Mouse (Mus musculus) midbrain, embryonic 14.5 days (tissue): ENCODE measurements at regions not wholly inside any gene's neighbourhood (a gene's known extent, or its start where the extent isn't known, plus 50 kb on each side); places are given as distances from the start of the nearest gene placed in this dataset.

Source experiments
- ATAC-seq: fragments of 200-750 bp; cut with Nextera tagmentation; 2 replicates; pipeline ENCODE4 v1.8.0; 2017; ENCODE audit warnings: moderate number of reproducible peaks, moderate library complexity; ENCODE audit not compliant: low FRiP score, low TSS enrichment
- DNase-seq: peaks from one replicate; pipeline ENCODE4 v3.0.0-alpha.2; 2015
- H3K27ac ChIP-seq: fragments of 300-500 bp; sonication (generic); replicated peaks from 2 replicates; pipeline ENCODE4 v1.5.1; 2014; ENCODE audit warnings: mild to moderate bottlenecking, low read depth, low read length, moderate library complexity
- H3K27me3 ChIP-seq: fragments of 300-500 bp; sonication (generic); 2 replicates; pipeline ENCODE4 v1.6.1; 2014; ENCODE audit warnings: low read length, control low read depth, mixed read lengths; ENCODE audit not compliant: control insufficient read depth, insufficient read depth
- H3K36me3 ChIP-seq: fragments of 300-500 bp; sonication (generic); 2 replicates; pipeline ENCODE4 v1.6.1; 2014; ENCODE audit warnings: low read length, control low read depth; ENCODE audit not compliant: control insufficient read depth, insufficient read depth
- H3K4me1 ChIP-seq: fragments of 300-500 bp; sonication (generic); 2 replicates; pipeline ENCODE4 v1.6.1; 2014; ENCODE audit warnings: mild to moderate bottlenecking, antibody characterized with exemption, low read length, control low read depth; ENCODE audit not compliant: control insufficient read depth, insufficient read depth
- H3K4me2 ChIP-seq: fragments of 300-500 bp; sonication (generic); 2 replicates; pipeline ENCODE4 v1.6.1; 2014; ENCODE audit warnings: mild to moderate bottlenecking, low read length, moderate library complexity
- H3K4me3 ChIP-seq: fragments of 300-500 bp; sonication (generic); replicated peaks from 2 replicates; pipeline ENCODE4 v1.5.1; 2014; ENCODE audit warnings: low read depth, low read length
- H3K9ac ChIP-seq: fragments of 300-500 bp; sonication (generic); replicated peaks from 2 replicates; pipeline ENCODE4 v1.6.1; 2014; ENCODE audit warnings: mild to moderate bottlenecking, low read length, moderate library complexity
- H3K9me3 ChIP-seq: fragments of 300-500 bp; sonication (generic); 2 replicates; pipeline ENCODE4 v1.6.1; 2016; ENCODE audit warnings: low read length, control low read depth, mixed read lengths; ENCODE audit not compliant: control insufficient read depth
- WGBS: fragments of 180-500 bp; shearing (Covaris S2); extraction: QIAGEN DNeasy Blood & Tissue Kit; methylation state at CpG from one replicate; pipeline ENCODE4 v1.1.7; 2014; 5-methylcytosine and 5-hydroxymethylcytosine counted together

DNA sequence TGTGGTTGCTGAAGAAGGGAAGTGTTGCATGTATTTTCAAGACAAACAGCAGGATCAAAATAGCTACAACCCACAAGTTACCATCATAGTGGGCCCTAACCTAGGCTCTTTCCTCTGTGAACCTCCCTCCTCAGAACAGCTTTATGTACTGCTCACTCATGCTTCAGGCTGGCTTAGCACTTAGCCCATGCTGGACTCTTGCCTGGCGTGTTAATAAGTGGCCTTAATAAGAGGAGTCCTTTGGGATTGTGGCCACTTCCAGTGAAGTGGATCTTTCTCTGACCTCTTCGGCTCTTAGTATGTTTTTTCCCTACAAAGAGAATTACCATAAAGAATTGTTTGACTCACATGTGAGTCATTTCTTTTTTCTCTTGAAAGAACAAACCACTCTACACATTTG, 101.9 kb downstream of the Fam204a start:
- WGBS = 80% methylated on average over 2 of the region's 2 CpGs
- Histone ChIP-seq H3K9ac (no peak overlapping the region), H3K9me3 (no peaks in the 10 kb centered on the region), H3K27me3 (no peaks in the 10 kb centered on the region), H3K36me3 (no peaks in the 10 kb centered on the region), H3K4me3 (no peak overlapping the region), H3K4me1 (no peaks in the 10 kb centered on the region), H3K27ac (no peak overlapping the region), H3K4me2 (no peak overlapping the region)
- DNase-seq (no peak), ATAC-seq (no peak)

DNA sequence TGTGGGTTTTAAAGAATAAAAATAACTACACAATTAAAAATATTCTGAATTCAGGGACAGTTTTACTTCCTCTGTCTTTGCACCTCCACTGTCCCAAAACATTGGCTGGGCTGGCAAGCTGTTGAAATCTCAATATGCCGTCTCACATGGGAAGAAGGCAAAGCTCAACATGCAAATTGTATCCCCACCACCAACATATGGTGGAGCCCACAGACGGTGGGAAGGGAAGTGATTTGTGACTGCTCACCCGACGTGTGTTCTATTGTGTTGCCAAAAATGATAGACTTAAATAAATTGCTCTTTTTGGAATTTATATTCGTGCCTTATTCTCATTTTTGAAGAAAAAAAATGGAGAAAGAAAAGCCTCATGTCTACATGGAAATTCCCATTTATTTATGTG, 105.6 kb downstream of the Fam204a start:
- no peaks in the 10 kb centered on the region for H3K4me1 ChIP-seq
- no peak overlapping the region for H3K4me2 ChIP-seq
- no peak overlapping the region for H3K9ac ChIP-seq
- H3K4me3 ChIP-seq = no peak overlapping the region
- H3K27ac ChIP-seq = no peak overlapping the region
- WGBS = 84% methylated on average over 5 of the region's 5 CpGs
- ATAC-seq (no peak), DNase-seq (no peak)
- no peaks in the 10 kb centered on the region for H3K9me3 ChIP-seq
- H3K27me3 ChIP-seq = no peaks in the 10 kb centered on the region
- H3K36me3 ChIP-seq = no peaks in the 10 kb centered on the region

DNA sequence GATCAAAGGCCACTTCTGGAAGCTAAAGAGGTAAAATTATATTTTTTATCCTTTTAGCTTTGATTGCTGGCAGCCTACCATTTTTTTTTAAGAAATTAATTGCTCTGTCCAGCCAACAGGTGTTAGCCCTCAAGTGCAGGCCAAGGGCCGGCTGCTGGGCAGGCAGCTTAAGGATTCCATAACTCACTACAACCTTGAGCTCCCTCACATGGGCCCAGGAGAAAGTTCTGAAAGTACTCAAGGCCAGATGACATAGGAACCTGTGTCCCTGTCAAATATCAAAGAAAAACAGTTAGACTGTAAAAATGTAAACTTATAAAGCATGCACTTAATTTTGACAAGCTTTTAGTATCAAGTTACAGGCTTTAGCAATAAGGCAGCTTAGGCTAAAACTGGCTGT, 107.5 kb downstream of the Fam204a start:
- ATAC-seq = no peak
- Histone ChIP-seq H3K36me3 (no peaks in the 10 kb centered on the region), H3K4me2 (no peak overlapping the region), H3K9me3 (no peaks in the 10 kb centered on the region), H3K4me1 (no peaks in the 10 kb centered on the region), H3K4me3 (no peak overlapping the region), H3K9ac (no peak overlapping the region), H3K27me3 (no peaks in the 10 kb centered on the region), H3K27ac (no peak overlapping the region)
- WGBS = 60% methylated on average over 1 of the region's 1 CpGs
- no peak for DNase-seq

DNA sequence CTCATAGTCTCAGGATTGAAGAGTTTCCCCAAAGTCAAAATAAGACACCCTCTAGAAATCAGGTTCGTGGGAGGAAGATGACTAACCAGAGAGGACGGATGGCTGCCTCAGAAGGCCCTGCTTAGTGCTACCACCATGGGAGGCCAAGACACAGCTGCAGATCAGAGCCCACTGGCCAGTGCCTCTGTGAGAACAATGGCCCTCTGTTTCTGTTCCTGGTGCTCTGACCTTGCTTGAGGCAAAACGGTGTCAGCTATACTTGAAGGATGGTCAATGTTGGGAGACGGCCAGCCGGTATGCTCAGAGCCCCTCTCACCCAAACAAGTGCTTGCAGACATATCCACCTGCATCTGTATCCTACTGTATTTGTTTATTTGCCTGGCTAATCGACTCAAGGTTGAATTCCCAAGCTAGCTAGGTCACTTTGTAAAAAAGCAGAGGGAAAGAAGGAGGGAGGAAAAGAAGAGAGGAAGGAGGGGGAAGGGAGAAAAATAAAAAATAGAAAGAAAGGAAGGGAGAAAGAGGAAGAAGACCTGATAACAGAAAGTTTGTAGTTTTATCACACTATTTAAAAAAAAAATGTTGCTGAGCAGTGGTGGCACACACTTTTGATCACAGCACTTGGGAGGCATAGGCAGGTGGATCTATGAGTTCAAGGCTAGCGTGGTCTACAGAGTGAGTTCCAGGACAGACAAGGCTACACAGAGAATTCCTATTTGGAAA, 112.7 kb downstream of the Fam204a start:
- no peak overlapping the region for H3K9ac ChIP-seq
- H3K4me3 ChIP-seq = no peak overlapping the region
- no peaks in the 10 kb centered on the region for H3K9me3 ChIP-seq
- H3K4me1 ChIP-seq = no peaks in the 10 kb centered on the region; the same call in 1 of the 2 replicates
- DNase-seq (no peak), ATAC-seq (no peak)
- H3K27me3 ChIP-seq = no peaks in the 10 kb centered on the region
- H3K4me2 ChIP-seq = no peak overlapping the region
- 55% methylated on average over 7 of the region's 7 CpGs for WGBS
- H3K36me3 ChIP-seq = no peaks in the 10 kb centered on the region
- H3K27ac ChIP-seq = no peak overlapping the region

DNA sequence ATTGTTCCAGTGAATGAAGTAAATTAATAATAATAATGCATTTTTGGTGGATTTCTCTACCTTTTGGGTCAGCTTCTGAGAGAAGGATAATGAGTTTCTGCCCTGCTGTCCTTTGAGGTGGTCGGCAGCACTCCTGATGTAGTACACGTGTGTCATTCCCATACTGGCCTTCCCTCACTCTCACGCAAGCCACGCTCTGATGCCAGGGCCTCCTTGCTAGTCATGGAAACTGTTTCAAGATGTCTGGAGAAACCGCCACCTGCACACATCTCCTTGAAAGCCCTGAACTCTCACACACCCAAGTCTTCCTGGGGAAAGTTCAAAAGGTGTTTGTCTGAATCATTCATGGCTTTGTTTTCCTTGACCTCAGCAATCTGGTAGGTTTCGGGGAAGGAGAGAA, 116.2 kb downstream of the Fam204a start:
- H3K9ac ChIP-seq = no peak overlapping the region
- no peak for ATAC-seq
- H3K9me3 ChIP-seq = no peaks in the 10 kb centered on the region
- 81% methylated on average over 6 of the region's 6 CpGs for WGBS
- no peaks in the 10 kb centered on the region for H3K36me3 ChIP-seq
- H3K27me3 ChIP-seq = no peaks in the 10 kb centered on the region
- H3K4me3 ChIP-seq = no peak overlapping the region
- H3K4me2 ChIP-seq = no peak overlapping the region
- H3K27ac ChIP-seq = no peak overlapping the region
- H3K4me1 ChIP-seq = no peaks in the 10 kb centered on the region; the same call in 1 of the 2 replicates
- DNase-seq = no peak

DNA sequence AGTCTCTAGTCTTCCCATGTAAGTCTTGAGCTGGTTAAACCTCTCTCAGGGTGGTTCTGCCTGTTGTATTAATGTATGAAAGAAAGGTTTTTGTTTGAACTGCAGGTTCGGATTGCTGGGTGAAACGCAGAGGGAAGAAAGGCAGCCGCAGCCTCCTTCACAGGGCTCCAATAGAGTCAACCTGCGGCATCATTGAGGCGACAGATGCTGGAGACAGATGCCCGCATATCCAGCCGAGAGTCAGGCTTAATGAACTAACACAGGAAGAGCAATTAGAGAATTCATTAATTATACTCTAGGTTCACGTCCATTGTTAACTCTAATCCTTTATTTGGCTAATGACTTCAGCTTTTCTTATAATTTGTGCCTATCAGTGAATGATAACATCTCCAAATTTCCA, 117.0 kb downstream of the Fam204a start:
- Histone ChIP-seq H3K4me2 (no peak overlapping the region), H3K36me3 (no peaks in the 10 kb centered on the region), H3K27ac (no peak overlapping the region), H3K9ac (no peak overlapping the region), H3K9me3 (no peaks in the 10 kb centered on the region), H3K4me1 (no peaks in the 10 kb centered on the region; the same call in 1 of the 2 replicates), H3K4me3 (no peak overlapping the region), H3K27me3 (no peaks in the 10 kb centered on the region)
- no peak for ATAC-seq
- DNase-seq = peak; percentile 24
- 66% methylated on average over 8 of the region's 8 CpGs for WGBS

DNA sequence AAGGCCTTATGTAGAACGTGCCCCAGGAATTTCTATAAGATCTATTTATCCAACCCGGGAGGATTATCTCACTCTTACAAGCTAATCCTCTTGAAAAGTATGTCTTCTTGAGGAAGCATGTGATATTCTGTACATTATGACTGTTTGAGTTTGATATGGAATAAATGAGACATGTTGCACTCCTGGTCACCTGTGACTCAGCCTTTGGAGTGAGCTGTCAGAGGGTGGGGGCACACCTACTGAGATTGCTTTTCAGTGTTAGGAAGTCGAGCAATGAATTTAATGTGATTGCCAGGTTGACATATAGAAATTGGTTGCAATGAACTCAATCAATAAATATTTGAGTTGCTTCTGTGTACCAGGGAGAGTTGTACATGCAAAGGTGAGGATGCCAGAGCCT, 128.6 kb downstream of the Fam204a start:
- no peak overlapping the region for H3K4me3 ChIP-seq
- 68% methylated on average over 3 of the region's 3 CpGs for WGBS
- no peak for ATAC-seq

DNA sequence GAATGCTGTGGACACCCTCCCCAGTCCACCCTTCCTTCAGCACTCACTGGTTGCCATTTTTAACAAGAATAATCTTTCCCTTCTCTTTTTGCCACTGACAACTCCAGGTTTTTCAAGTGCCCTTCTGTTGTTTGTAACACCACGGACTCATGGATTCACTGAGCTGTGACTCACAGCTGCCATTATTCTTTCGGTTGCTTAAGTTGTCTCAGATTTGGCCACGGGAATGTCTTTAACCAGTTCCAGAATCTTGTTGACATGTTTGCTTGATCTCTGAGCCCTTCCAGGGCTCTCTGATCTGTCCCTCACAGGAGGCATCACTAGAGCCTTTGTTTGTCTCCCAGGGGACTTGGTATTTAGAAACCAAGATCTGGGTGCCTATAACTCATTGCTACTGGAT, 131.5 kb upstream of the Rab11fip2 start:
- WGBS = 25% methylated on average over 3 of the region's 3 CpGs
- Histone ChIP-seq H3K27ac (no peak overlapping the region), H3K4me2 (no peak overlapping the region), H3K4me3 (no peak overlapping the region), H3K9ac (no peak overlapping the region), H3K36me3 (no peaks in the 10 kb centered on the region), H3K27me3 (no peaks in the 10 kb centered on the region), H3K4me1 (no peaks in the 10 kb centered on the region), H3K9me3 (no peaks in the 10 kb centered on the region)
- ATAC-seq (no peak), DNase-seq (no peak)

More for the DNA sequence above, 128.6 kb downstream of the Fam204a start:
- Histone ChIP-seq H3K4me1 (no peaks in the 10 kb centered on the region), H3K9me3 (no peaks in the 10 kb centered on the region), H3K4me2 (no peak overlapping the region), H3K27me3 (no peaks in the 10 kb centered on the region), H3K36me3 (no peaks in the 10 kb centered on the region), H3K9ac (no peak overlapping the region), H3K27ac (no peak overlapping the region)
- DNase-seq = no peak

DNA sequence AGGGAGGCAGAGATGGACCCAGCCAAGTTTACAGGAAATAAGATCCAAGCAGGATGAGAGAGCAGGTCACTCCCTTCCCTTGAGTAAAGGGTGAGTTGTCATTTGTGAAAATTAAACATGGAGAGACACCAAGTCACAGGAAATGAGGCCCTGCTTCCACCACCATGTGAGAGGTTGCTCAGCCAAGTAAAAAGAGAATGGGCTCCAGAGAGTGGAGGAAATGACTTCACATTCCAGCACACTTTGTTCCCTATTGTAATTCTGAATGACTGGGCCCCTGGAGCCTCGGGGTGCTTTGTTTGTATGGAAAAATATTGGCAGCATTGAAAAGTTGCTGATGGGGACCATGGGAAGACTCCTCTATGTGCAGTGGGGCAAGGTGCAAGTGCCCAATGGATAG, 129.9 kb upstream of the Rab11fip2 start:
- no peak for ATAC-seq
- no peak overlapping the region for H3K9ac ChIP-seq
- WGBS = 23% methylated on average over 1 of the region's 1 CpGs
- H3K9me3 ChIP-seq = no peaks in the 10 kb centered on the region
- no peak overlapping the region for H3K4me2 ChIP-seq
- no peak for DNase-seq
- no peak overlapping the region for H3K4me3 ChIP-seq
- no peaks in the 10 kb centered on the region for H3K36me3 ChIP-seq
- no peaks in the 10 kb centered on the region for H3K4me1 ChIP-seq
- no peaks in the 10 kb centered on the region for H3K27me3 ChIP-seq
- H3K27ac ChIP-seq = no peak overlapping the region
